Mouse (Mus musculus): ENCODE measurements around the gene Gss. TPM values are rescaled to one million over a fixed set of nuclear protein-coding genes. Genes with fewer than 3 reads are reported as not detected.
"Not testable (repeated sequence)": the region's sequence is repeated elsewhere in the genome, so short reads cannot be mapped to it uniquely, and the experiment has no call there.

Gene Gss
- polyA plus RNA-seq, 1 experiment from 2014 or later: 47.9 TPM

GRCm38 (mm10) chr2:155616971-155617370, 24.4 kb upstream of the Gss start:
- no peak overlapping the region for H3K4me3 ChIP-seq (ENCODE audit: low read depth, low read length)
- 44% methylated on average over 6 of the region's 6 CpGs for WGBS
- H3K27me3 ChIP-seq (ENCODE audit: control insufficient read depth, insufficient read depth, low read length): no peaks in the 10 kb centered on the region
- H3K36me3 ChIP-seq (ENCODE audit: control insufficient read depth, insufficient read depth, low read length): no peaks in the 10 kb centered on the region
- TF ChIP-seq CTCF (IDR thresholded peaks at IDR 0.05; ENCODE audit: low read depth) (no peak), EP300 (optimal IDR thresholded peaks at IDR 0.05) (no peak)
- H3K27ac ChIP-seq (replicated peaks): no peak overlapping the region
- peaks cover 3% of the 10 kb centered on the region for H3K4me1 ChIP-seq (replicated peaks; ENCODE audit: control insufficient read depth, insufficient read depth)
- no peak overlapping the region for H3K9ac ChIP-seq (ENCODE audit: low read length)
- H3K4me2 ChIP-seq (replicated peaks; ENCODE audit: low read depth): no peak overlapping the region
- no peak for DNase-seq (ENCODE audit: low spot score)
- no peaks in the 10 kb centered on the region for H3K9me3 ChIP-seq (ENCODE audit: control insufficient read depth, low read length)
- no peak for ATAC-seq (ENCODE audit: low FRiP score, low TSS enrichment)

GRCm38 (mm10) chr2:155613953-155614352, 21.3 kb upstream of the Gss start:
- Histone ChIP-seq H3K4me1 (replicated peaks; ENCODE audit: control insufficient read depth, insufficient read depth) (peaks cover 3% of the 10 kb centered on the region), H3K27ac (replicated peaks) (no peak overlapping the region)
- no peak for DNase-seq (ENCODE audit: low spot score)

GRCm38 (mm10) chr2:155613326-155613755, 20.7 kb upstream of the Gss start:
- H3K4me1 ChIP-seq (replicated peaks; ENCODE audit: control insufficient read depth, insufficient read depth): peaks cover 3% of the 10 kb centered on the region
- peak; percentile 95 for ATAC-seq (ENCODE audit: low FRiP score, low TSS enrichment)
- H3K27ac ChIP-seq (replicated peaks): no peak overlapping the region
- peak overlapping the region; percentile 53 for H3K4me2 ChIP-seq (replicated peaks; ENCODE audit: low read depth)
- 6% methylated on average over 20 of the region's 20 CpGs for WGBS
- peak overlapping the region; percentile 30 for H3K4me3 ChIP-seq (ENCODE audit: low read depth, low read length)
- no peak overlapping the region for H3K9ac ChIP-seq (ENCODE audit: low read length)
- TF ChIP-seq CTCF (IDR thresholded peaks at IDR 0.05; ENCODE audit: low read depth) (0 out of 2 replicates have a peak, but pooled peaks have one; percentile 2), EP300 (optimal IDR thresholded peaks at IDR 0.05) (no peak)
- peak; percentile 90 for DNase-seq (ENCODE audit: low spot score)
- no peaks in the 10 kb centered on the region for H3K27me3 ChIP-seq (ENCODE audit: control insufficient read depth, insufficient read depth, low read length)
- H3K9me3 ChIP-seq (ENCODE audit: control insufficient read depth, low read length): no peaks in the 10 kb centered on the region
- H3K36me3 ChIP-seq (ENCODE audit: control insufficient read depth, insufficient read depth, low read length): no peaks in the 10 kb centered on the region

More at GRCm38 (mm10) chr2:155613953-155614352, 21.3 kb upstream of the Gss start:
- H3K9me3 ChIP-seq (ENCODE audit: control insufficient read depth, low read length): no peaks in the 10 kb centered on the region
- no peaks in the 10 kb centered on the region for H3K27me3 ChIP-seq (ENCODE audit: control insufficient read depth, insufficient read depth, low read length)
- no peaks in the 10 kb centered on the region for H3K36me3 ChIP-seq (ENCODE audit: control insufficient read depth, insufficient read depth, low read length)
- 68% methylated on average over 8 of the region's 8 CpGs for WGBS
- no peak overlapping the region for H3K4me3 ChIP-seq (ENCODE audit: low read depth, low read length)
- no peak for ATAC-seq (ENCODE audit: low FRiP score, low TSS enrichment)
- no peak overlapping the region for H3K9ac ChIP-seq (ENCODE audit: low read length)
- TF ChIP-seq EP300 (optimal IDR thresholded peaks at IDR 0.05): no peak
- no peak for TF ChIP-seq CTCF (IDR thresholded peaks at IDR 0.05; ENCODE audit: low read depth)
- peak overlapping the region; percentile 53; the same call in 1 of the 2 replicates for H3K4me2 ChIP-seq (replicated peaks; ENCODE audit: low read depth)

- no peak for TF ChIP-seq EP300 (optimal IDR thresholded peaks at IDR 0.05)
- TF ChIP-seq CTCF (IDR thresholded peaks at IDR 0.05; ENCODE audit: low read depth): no peak
- Histone ChIP-seq H3K27ac (replicated peaks) (no peak overlapping the region), H3K4me3 (ENCODE audit: low read depth, low read length) (no peak overlapping the region), H3K9ac (ENCODE audit: low read length) (no peak overlapping the region), H3K4me2 (replicated peaks; ENCODE audit: low read depth) (no peak overlapping the region), H3K36me3 (ENCODE audit: control insufficient read depth, insufficient read depth, low read length) (no peaks in the 10 kb centered on the region), H3K4me1 (replicated peaks; ENCODE audit: control insufficient read depth, insufficient read depth) (peaks cover 3% of the 10 kb centered on the region), H3K27me3 (ENCODE audit: control insufficient read depth, insufficient read depth, low read length) (no peaks in the 10 kb centered on the region), H3K9me3 (ENCODE audit: control insufficient read depth, low read length) (no peaks in the 10 kb centered on the region)
- DNase-seq (ENCODE audit: low spot score) (no peak), ATAC-seq (ENCODE audit: low FRiP score, low TSS enrichment) (no peak)
- 86% methylated on average over 9 of the region's 9 CpGs for WGBS
Measured at GRCm38 (mm10) chr2:155611834-155612550, 19.4 kb upstream of the Gss start.

GRCm38 (mm10) chr2:155610978-155611377, 18.4 kb upstream of the Gss start, which contains the start of gene Myh7b:
Gene Myh7b, plus strand, starts transcription at chr2:155611212.
- Histone ChIP-seq H3K4me1 (replicated peaks; ENCODE audit: control insufficient read depth, insufficient read depth) (peaks cover 3% of the 10 kb centered on the region), H3K9ac (ENCODE audit: low read length) (no peak within 1 kb of the TSS), H3K9me3 (ENCODE audit: control insufficient read depth, low read length) (no peaks in the 10 kb centered on the region), H3K27me3 (ENCODE audit: control insufficient read depth, insufficient read depth, low read length) (no peaks in the 10 kb centered on the region), H3K36me3 (ENCODE audit: control insufficient read depth, insufficient read depth, low read length) (no peaks in the 10 kb centered on the region), H3K27ac (replicated peaks) (no peak within 1 kb of the TSS), H3K4me3 (ENCODE audit: low read depth, low read length) (no peak within 1 kb of the TSS), H3K4me2 (replicated peaks; ENCODE audit: low read depth) (no peak within 1 kb of the TSS)
- ATAC-seq (ENCODE audit: low FRiP score, low TSS enrichment): no peak
- WGBS: 49% methylated on average over 4 of the region's 4 CpGs
- DNase-seq (ENCODE audit: low spot score): no peak
- TF ChIP-seq CTCF (IDR thresholded peaks at IDR 0.05; ENCODE audit: low read depth) (no peak), EP300 (optimal IDR thresholded peaks at IDR 0.05) (no peak)

GRCm38 (mm10) chr2:155606360-155606759, 13.8 kb upstream of the Gss start:
- Histone ChIP-seq H3K9me3 (ENCODE audit: control insufficient read depth, low read length) (no peaks in the 10 kb centered on the region), H3K9ac (ENCODE audit: low read length) (no peak overlapping the region), H3K27ac (replicated peaks) (no peak overlapping the region), H3K36me3 (ENCODE audit: control insufficient read depth, insufficient read depth, low read length) (no peaks in the 10 kb centered on the region), H3K27me3 (ENCODE audit: control insufficient read depth, insufficient read depth, low read length) (no peaks in the 10 kb centered on the region), H3K4me1 (replicated peaks; ENCODE audit: control insufficient read depth, insufficient read depth) (no peaks in the 10 kb centered on the region), H3K4me3 (ENCODE audit: low read depth, low read length) (no peak overlapping the region), H3K4me2 (replicated peaks; ENCODE audit: low read depth) (no peak overlapping the region)
- DNase-seq (ENCODE audit: low spot score): no peak
- 82% methylated on average over 4 of the region's 4 CpGs for WGBS
- ATAC-seq (ENCODE audit: low FRiP score, low TSS enrichment): no peak
- TF ChIP-seq CTCF (IDR thresholded peaks at IDR 0.05; ENCODE audit: low read depth): no peak
- no peak for TF ChIP-seq EP300 (optimal IDR thresholded peaks at IDR 0.05)

- not testable (repeated sequence) for H3K36me3 ChIP-seq (ENCODE audit: control insufficient read depth, insufficient read depth, low read length); H3K4me1 ChIP-seq (replicated peaks; ENCODE audit: control insufficient read depth, insufficient read depth); H3K4me3 ChIP-seq (ENCODE audit: low read depth, low read length); H3K27ac ChIP-seq (replicated peaks); H3K9me3 ChIP-seq (ENCODE audit: control insufficient read depth, low read length); H3K9ac ChIP-seq (ENCODE audit: low read length); H3K4me2 ChIP-seq (replicated peaks; ENCODE audit: low read depth); ATAC-seq (ENCODE audit: low FRiP score, low TSS enrichment); DNase-seq (ENCODE audit: low spot score); H3K27me3 ChIP-seq (ENCODE audit: control insufficient read depth, insufficient read depth, low read length)
- 69% methylated on average over 4 of the region's 4 CpGs for whole genome bisulfite sequencing
Measured at GRCm38 (mm10) chr2:155605236-155605589, 12.6 kb upstream of the Gss start.

All from stomach, postnatal 0 days (tissue).